Mouse (Mus musculus) heart, embryonic 12.5 days (tissue): Measurements from ENCODE around the gene Cux1. TPM values are rescaled to one million over a fixed set of nuclear protein-coding genes. Genes with fewer than 3 reads are reported as not detected.

Experiments used
- ATAC-seq: fragments of 200-750 bp; cut with Nextera tagmentation; 2 replicates; pipeline ENCODE4 v1.8.0; 2017; ENCODE audit warnings: moderate TSS enrichment, moderate library complexity; ENCODE audit not compliant: insufficient number of reproducible peaks, low FRiP score
- H3K27ac ChIP-seq: fragments of 300-500 bp; sonication (generic); 2 replicates; pipeline ENCODE4 v1.5.1; 2016; ENCODE audit warnings: mild to moderate bottlenecking, moderate library complexity; ENCODE audit not compliant: poor library complexity, severe bottlenecking
- H3K27me3 ChIP-seq: fragments of 300-500 bp; sonication (generic); replicated peaks from 2 replicates; pipeline ENCODE4 v1.6.1; 2016; ENCODE audit warnings: mild to moderate bottlenecking, moderate library complexity
- H3K36me3 ChIP-seq: fragments of 300-500 bp; sonication (generic); 2 replicates; pipeline ENCODE4 v1.6.1; 2016; ENCODE audit warnings: mild to moderate bottlenecking, moderate library complexity
- H3K4me1 ChIP-seq: fragments of 300-500 bp; sonication (generic); replicated peaks from 2 replicates; pipeline ENCODE4 v1.6.1; 2016; ENCODE audit warnings: mild to moderate bottlenecking
- H3K4me2 ChIP-seq: fragments of 300-500 bp; sonication (generic); 2 replicates; pipeline ENCODE4 v1.6.1; 2016; ENCODE audit warnings: mild to moderate bottlenecking, moderate library complexity
- H3K4me3 ChIP-seq: fragments of 300-500 bp; sonication (generic); 2 replicates; pipeline ENCODE4 v1.5.1; 2016; ENCODE audit warnings: mild to moderate bottlenecking
- H3K9ac ChIP-seq: fragments of 300-500 bp; sonication (generic); 2 replicates; pipeline ENCODE4 v1.6.1; 2016; ENCODE audit warnings: mild to moderate bottlenecking, moderate library complexity
- H3K9me3 ChIP-seq: fragments of 300-500 bp; sonication (generic); replicated peaks from 2 replicates; pipeline ENCODE4 v1.6.1; 2016; ENCODE audit warnings: mild to moderate bottlenecking, moderate library complexity
- WGBS: fragments of 180-500 bp; shearing (Covaris S2); methylation state at CpG from one replicate; pipeline ENCODE4 v1.1.7; 2016; 5-methylcytosine and 5-hydroxymethylcytosine counted together
- polyA plus RNA-seq: library from polyadenylated mRNA; unstranded; fragments of >200 nt; fragmentation: Nextera tagmentation; extraction: Ambion mirVana; gene quantifications from 2 replicates; pipeline ENCODE4 v1.2.1, GENCODE M21; 2016

The Cux1 gene
- polyA plus RNA-seq, 1 experiment from 2014 or later: 81.0 TPM

DNA sequence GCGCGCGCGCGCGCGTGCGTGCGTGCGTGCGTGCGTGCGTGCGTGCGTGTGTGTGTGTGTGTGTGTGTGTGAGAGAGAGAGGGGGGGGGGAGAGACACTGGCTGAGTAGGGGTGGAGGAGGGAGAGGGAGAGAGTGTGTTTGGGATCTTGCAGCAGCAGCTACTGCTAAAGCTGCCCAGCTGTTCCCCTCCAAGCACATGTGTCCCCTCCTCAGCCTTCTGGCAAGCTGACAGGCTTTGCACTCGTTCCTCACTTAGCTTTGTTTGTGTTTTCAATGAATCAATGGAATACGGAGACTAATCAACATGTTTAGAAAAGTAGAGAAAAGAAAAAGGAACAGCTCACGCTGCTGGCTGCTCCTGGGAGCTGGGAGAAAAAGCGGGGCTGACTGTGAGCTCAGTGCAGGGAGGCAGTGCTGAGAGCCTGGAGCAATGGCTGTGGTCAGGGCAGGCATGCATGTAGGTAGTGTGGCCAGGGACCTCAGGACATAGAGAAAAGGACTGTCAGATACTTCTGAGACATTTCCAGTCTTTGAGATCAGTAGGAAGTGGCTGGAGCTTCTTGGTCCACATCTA, 263.8 kb downstream of the Cux1 start:
- Histone ChIP-seq H3K4me1 (no peaks in the 10 kb centered on the region), H3K27ac (no peak overlapping the region), H3K36me3 (peaks cover 94% of the 10 kb centered on the region), H3K9ac (no peak overlapping the region), H3K4me2 (no peak overlapping the region), H3K27me3 (no peaks in the 10 kb centered on the region), H3K4me3 (no peak overlapping the region), H3K9me3 (no peaks in the 10 kb centered on the region)
- no peak for ATAC-seq
- 88% methylated on average over 19 of the region's 19 CpGs for WGBS

DNA sequence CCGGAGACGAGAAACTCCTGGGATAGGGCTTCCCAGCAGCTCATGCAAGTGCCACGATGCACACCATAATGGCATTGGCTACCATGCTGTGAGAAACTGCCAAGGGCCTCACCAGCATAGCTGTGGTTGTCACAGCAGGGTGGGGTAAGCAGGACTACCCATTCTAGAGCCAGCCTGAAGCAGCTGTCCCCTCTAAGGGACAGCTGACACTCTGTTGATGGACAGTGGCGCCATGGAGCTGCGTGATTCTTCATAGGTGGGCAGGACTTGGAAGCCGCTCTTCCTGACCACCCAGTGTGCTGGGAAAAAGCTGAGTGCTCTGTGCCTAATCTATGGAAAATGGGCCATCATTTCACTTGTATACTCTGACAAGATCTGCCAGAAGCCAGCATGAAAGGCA, 266.4 kb downstream of the Cux1 start:
- no peak overlapping the region for H3K9ac ChIP-seq
- 91% methylated on average over 6 of the region's 6 CpGs for WGBS
- no peaks in the 10 kb centered on the region for H3K9me3 ChIP-seq
- ATAC-seq: no peak
- H3K27me3 ChIP-seq: no peaks in the 10 kb centered on the region
- no peaks in the 10 kb centered on the region for H3K4me1 ChIP-seq
- H3K36me3 ChIP-seq: peaks cover 87% of the 10 kb centered on the region
- no peak overlapping the region for H3K27ac ChIP-seq
- H3K4me2 ChIP-seq: no peak overlapping the region
- H3K4me3 ChIP-seq: no peak overlapping the region

DNA sequence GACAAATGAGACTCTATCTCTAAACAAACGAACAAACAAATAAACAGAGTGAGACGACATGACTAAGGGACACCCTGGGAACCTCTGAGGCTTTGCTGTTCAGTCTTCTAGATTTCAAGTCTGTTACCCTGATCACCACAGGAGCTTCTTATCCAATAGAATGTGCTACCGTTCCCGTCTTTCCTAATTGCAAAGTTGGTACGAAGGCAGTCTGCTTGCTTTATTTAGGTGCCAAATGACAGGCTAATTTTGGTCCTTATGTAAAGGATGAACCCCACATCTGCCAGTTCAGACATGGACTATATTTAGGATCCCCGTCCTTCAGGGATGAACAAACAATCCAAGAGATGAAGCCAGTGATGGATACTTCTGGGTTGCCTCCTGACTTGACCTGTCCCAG, 269.6 kb downstream of the Cux1 start:
- H3K4me1 ChIP-seq: peaks cover 16% of the 10 kb centered on the region
- H3K9me3 ChIP-seq: no peaks in the 10 kb centered on the region
- no peak overlapping the region for H3K4me3 ChIP-seq
- no peak overlapping the region for H3K4me2 ChIP-seq
- no peak overlapping the region for H3K9ac ChIP-seq
- 86% methylated on average over 6 of the region's 6 CpGs for WGBS
- no peak overlapping the region for H3K27ac ChIP-seq
- H3K36me3 ChIP-seq: peaks cover 65% of the 10 kb centered on the region
- no peaks in the 10 kb centered on the region for H3K27me3 ChIP-seq
- ATAC-seq: no peak

DNA sequence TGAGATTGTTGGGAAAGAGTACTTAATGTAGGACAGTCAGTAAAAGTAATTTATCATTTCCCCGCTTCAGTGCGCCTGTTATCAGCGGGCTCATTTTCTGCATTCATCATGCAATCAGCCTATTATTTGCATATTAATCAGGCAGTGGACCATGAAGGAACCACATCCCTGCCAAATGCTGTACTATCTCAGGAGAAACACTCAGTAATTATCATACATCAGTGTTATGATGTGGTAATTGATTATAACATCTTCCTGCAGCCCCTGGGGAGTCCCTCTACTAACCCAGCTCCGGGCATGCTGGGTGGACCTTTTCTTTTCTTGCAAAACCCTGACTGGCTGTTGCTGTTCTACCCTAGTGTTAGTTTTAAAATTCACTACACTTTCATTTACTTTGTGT, 270.4 kb downstream of the Cux1 start:
- H3K27me3 ChIP-seq: no peaks in the 10 kb centered on the region
- no peaks in the 10 kb centered on the region for H3K9me3 ChIP-seq
- no peak for ATAC-seq
- no peak overlapping the region for H3K4me2 ChIP-seq
- no peak overlapping the region for H3K27ac ChIP-seq
- peaks cover 23% of the 10 kb centered on the region for H3K4me1 ChIP-seq
- peaks cover 58% of the 10 kb centered on the region for H3K36me3 ChIP-seq
- WGBS: 93% methylated on average over 4 of the region's 4 CpGs
- no peak overlapping the region for H3K4me3 ChIP-seq
- H3K9ac ChIP-seq: no peak overlapping the region

DNA sequence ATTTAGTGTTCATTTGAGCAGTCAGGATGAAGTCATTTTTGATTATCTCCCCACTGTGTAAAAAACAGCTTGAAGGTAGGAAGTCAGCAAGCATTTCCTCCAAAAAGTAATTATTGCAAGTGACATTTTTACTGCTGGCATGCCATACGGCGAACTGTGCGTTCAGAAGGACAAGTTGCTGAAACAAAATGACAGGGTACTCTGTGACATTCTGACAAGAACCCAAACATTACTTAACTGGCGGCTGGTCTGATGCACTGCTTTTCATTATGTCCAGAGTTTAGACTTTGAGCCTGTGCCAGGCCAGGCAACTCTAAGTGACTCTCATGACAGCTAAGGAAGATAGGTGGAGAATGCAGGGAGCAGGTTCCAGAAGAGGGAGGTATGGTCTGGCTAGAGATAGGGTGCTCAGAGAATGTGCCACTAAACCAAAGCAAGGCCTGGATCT, 274.3 kb downstream of the Cux1 start:
- peaks cover 45% of the 10 kb centered on the region for H3K4me1 ChIP-seq
- H3K27me3 ChIP-seq: no peaks in the 10 kb centered on the region
- no peak overlapping the region for H3K4me2 ChIP-seq
- H3K27ac ChIP-seq: peak overlapping the region; percentile 75
- no peaks in the 10 kb centered on the region for H3K9me3 ChIP-seq
- H3K4me3 ChIP-seq: no peak overlapping the region
- H3K36me3 ChIP-seq: peaks cover 30% of the 10 kb centered on the region
- 0 out of 2 replicates have a peak, but pooled peaks have one; percentile 53 for ATAC-seq
- no peak overlapping the region for H3K9ac ChIP-seq
- 40% methylated on average over 4 of the region's 4 CpGs for WGBS

DNA sequence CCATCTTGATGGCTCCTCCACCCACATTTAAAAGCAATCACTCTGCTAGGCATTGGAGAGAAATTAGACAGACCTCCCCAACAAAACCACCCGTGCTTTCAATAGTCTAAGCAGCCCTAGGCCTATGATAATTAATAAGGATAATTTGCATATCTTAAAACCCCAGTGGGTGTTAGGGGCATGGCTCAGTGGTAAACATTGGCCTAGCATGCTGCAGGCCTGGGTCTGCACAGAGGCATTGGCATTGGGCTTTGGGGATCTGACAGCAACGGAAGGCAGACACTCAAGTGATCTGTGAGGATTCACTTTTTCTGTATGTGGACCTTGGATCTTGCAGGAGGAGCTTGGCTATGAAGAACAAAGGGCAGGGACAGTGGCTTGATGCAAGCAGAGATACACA, 274.9 kb downstream of the Cux1 start:
- peaks cover 46% of the 10 kb centered on the region for H3K4me1 ChIP-seq
- WGBS: 75% methylated on average over 2 of the region's 2 CpGs

DNA sequence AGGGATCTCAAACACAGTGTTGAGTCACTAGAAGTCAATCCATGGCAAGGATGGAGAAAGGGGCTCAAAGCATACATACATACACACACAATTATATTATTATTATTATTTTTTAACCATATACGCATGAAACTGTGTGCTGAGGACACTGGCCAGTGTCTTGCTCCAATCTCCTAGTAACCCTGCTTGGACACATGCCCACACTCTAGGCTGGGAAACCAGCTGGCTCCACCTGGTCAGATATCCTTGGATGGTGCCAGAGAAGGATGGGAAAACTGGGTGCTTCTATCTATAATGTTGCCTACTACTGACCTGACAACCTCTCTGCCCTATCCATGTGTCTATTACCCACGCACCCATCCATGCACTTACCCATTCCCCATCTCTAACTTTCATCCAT, 275.7 kb downstream of the Cux1 start:
- peaks cover 46% of the 10 kb centered on the region for H3K4me1 ChIP-seq
- no peak overlapping the region for H3K4me3 ChIP-seq
- WGBS: 88% methylated on average over 2 of the region's 2 CpGs
- H3K9me3 ChIP-seq: no peaks in the 10 kb centered on the region
- no peak overlapping the region for H3K4me2 ChIP-seq
- no peak for ATAC-seq
- H3K27me3 ChIP-seq: no peaks in the 10 kb centered on the region
- H3K36me3 ChIP-seq: peaks cover 30% of the 10 kb centered on the region
- no peak overlapping the region for H3K27ac ChIP-seq
- no peak overlapping the region for H3K9ac ChIP-seq

More for the DNA sequence above, 274.9 kb downstream of the Cux1 start:
- H3K4me2 ChIP-seq: no peak overlapping the region
- H3K36me3 ChIP-seq: peaks cover 29% of the 10 kb centered on the region
- ATAC-seq: no peak
- H3K27ac ChIP-seq: peak overlapping the region; percentile 75; the same call in 1 of the 2 replicates
- no peak overlapping the region for H3K9ac ChIP-seq
- no peaks in the 10 kb centered on the region for H3K9me3 ChIP-seq
- no peak overlapping the region for H3K4me3 ChIP-seq
- no peaks in the 10 kb centered on the region for H3K27me3 ChIP-seq

DNA sequence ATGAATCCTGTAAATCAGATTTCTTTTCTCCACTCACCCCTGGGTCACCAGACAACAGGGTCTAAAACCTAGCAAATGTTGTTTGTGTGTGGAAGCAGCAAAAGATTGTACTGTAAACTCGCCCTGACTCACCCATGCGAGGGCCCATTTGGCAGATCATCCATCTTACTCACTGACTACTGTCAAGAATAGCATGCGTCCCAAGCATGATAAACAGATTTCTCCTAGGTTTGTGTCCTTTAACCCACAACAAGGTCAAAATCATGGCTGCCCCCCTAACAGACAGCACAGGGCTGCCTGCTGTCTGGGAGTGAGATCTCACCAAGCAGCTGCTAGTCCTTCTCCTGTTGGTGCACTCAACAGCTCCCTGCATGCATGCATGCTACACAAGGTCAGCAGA, 277.5 kb downstream of the Cux1 start:
- Histone ChIP-seq H3K36me3 (peaks cover 33% of the 10 kb centered on the region), H3K9ac (no peak overlapping the region), H3K27ac (no peak overlapping the region), H3K27me3 (no peaks in the 10 kb centered on the region), H3K4me2 (no peak overlapping the region), H3K9me3 (no peaks in the 10 kb centered on the region), H3K4me1 (peaks cover 46% of the 10 kb centered on the region), H3K4me3 (no peak overlapping the region)
- WGBS: 71% methylated on average over 3 of the region's 3 CpGs
- ATAC-seq: no peak

DNA sequence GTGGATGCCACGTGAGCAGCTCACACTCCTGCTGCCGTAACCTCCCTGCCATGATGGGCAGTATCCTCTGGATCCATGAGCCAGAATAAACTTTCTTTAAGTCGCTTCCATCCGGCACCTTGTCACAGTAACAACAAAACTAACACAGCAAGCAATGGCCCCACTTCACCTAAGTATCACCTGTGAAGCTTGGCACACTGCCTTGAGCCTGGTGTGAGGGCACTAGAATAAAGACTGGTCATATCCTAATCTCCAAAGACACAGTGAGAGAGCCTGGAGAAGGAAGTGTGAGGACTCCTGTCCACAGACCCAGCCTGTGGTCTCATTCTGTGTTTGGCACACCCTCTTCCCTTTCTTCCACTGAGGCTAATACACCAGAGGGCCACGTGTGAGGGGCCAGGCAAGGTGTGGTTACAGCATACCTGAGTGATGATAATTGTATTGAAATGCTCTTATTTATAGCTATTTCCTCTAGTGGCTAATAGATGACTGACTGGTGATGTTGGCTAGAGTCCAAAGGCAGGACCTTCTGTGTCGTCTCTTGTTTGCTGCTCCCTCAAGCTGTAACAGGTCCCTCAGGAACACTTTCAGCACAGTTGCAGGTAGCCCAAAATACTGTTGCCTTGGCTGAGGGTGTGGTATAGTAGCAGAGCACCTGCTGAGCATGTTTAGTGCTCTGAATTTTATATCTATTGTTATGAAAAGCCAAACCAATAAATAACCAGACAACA, 278.8 kb downstream of the Cux1 start:
- 70% methylated on average over 6 of the region's 6 CpGs for WGBS
- Histone ChIP-seq H3K27me3 (no peaks in the 10 kb centered on the region), H3K4me1 (peaks cover 46% of the 10 kb centered on the region), H3K9me3 (no peaks in the 10 kb centered on the region), H3K27ac (no peak overlapping the region), H3K36me3 (peaks cover 46% of the 10 kb centered on the region), H3K9ac (no peak overlapping the region), H3K4me2 (no peak overlapping the region), H3K4me3 (no peak overlapping the region)
- no peak for ATAC-seq

DNA sequence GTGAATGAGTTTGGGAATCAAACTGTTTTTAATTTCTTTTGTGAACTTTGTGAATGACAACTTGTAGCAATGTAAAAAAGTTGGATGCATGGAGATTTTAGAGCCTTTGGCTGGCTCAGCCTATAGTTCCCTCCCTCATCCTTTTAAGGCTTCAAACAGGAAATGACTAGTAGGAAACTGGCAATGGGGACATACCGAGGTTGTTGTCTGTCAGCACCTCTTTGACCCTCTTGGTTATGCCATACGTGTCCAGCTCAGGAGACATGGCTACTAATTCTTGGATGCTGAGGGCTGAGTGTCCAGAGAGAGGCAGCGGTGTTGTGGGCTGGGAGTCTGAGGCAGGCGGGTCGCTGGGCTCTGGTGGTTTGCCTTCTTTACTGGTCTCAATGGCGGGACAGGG, 280.7 kb downstream of the Cux1 start:
- H3K9ac ChIP-seq: no peak overlapping the region
- H3K4me1 ChIP-seq: peaks cover 32% of the 10 kb centered on the region
- no peak overlapping the region for H3K4me3 ChIP-seq
- WGBS: 76% methylated on average over 6 of the region's 6 CpGs
- no peak for ATAC-seq
- H3K27ac ChIP-seq: no peak overlapping the region
- H3K27me3 ChIP-seq: no peaks in the 10 kb centered on the region
- peaks cover 61% of the 10 kb centered on the region for H3K36me3 ChIP-seq
- no peak overlapping the region for H3K4me2 ChIP-seq
- no peaks in the 10 kb centered on the region for H3K9me3 ChIP-seq

DNA sequence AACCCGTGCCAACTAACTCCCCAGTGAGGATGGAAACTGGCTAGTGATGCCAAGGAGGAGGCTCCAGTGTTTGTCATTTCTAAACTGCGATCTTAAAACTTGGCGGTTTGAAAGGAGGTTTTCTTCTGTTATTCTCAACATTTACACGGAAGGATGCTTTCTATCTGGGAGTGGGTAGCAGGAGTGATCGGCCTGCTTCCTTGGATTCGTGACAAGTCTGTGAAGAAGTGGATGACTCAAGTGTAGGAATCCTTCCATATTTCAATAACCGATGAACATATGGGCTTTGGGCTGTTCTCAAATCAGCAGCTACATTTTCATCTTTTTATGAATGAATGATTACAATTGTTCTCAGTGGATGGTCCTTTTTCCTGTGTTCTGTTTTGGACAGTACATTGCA, 282.2 kb downstream of the Cux1 start:
- Histone ChIP-seq H3K4me2 (no peak overlapping the region), H3K36me3 (peaks cover 70% of the 10 kb centered on the region), H3K4me3 (no peak overlapping the region), H3K27me3 (no peaks in the 10 kb centered on the region), H3K9me3 (no peaks in the 10 kb centered on the region), H3K4me1 (peaks cover 27% of the 10 kb centered on the region), H3K27ac (no peak overlapping the region), H3K9ac (no peak overlapping the region)
- 89% methylated on average over 7 of the region's 7 CpGs for WGBS
- no peak for ATAC-seq
